Mouse (Mus musculus): Measurements from ENCODE around the gene AI854703. TPM values are rescaled to one million over a fixed set of nuclear protein-coding genes. Genes with fewer than 3 reads are reported as not detected.

The AI854703 gene
- polyA plus RNA-seq, 2 experiments = 0.76 to 1.1 TPM

GRCm38 (mm10) chr6:48626984-48627383 lies 420 bp downstream of the AI854703 start:
- H3K4me2 ChIP-seq (replicated peaks; ENCODE audit: low read depth, low read length, severe bottlenecking) = peak overlapping the region; percentile 86
- no peak overlapping the region for H3K27ac ChIP-seq (replicated peaks; ENCODE audit: low read depth, low read length)
- peak; percentile 38 for ATAC-seq (ENCODE audit: low FRiP score, low read depth)
- H3K4me3 ChIP-seq (replicated peaks; ENCODE audit: low read length) = peak overlapping the region; percentile 44
- no peaks in the 10 kb centered on the region for H3K9me3 ChIP-seq (ENCODE audit: control insufficient read depth, low read length)
- no peaks in the 10 kb centered on the region for H3K4me1 ChIP-seq (ENCODE audit: control insufficient read depth, insufficient read depth, low read length)
- TF ChIP-seq POLR2A (IDR thresholded peaks at IDR 0.05; ENCODE audit: borderline replicate concordance, extremely low read depth, insufficient read depth, insufficient read length) = no peak
- H3K27me3 ChIP-seq (ENCODE audit: control insufficient read depth, insufficient read depth, low read length) = peaks cover 30% of the 10 kb centered on the region
- DNase-seq (ENCODE audit: low spot score) = no peak
- H3K36me3 ChIP-seq (ENCODE audit: control insufficient read depth, insufficient read depth, low read length) = no peaks in the 10 kb centered on the region
- under 1% methylated on average over 26 of the region's 32 CpGs for WGBS
- peak overlapping the region; percentile 52 for H3K9ac ChIP-seq (ENCODE audit: low read depth, low read length, severe bottlenecking)

- WGBS = 3% methylated on average over 7 of the region's 7 CpGs
- H3K27ac ChIP-seq (replicated peaks; ENCODE audit: low read depth, low read length) = no peak overlapping the region
- no peak for TF ChIP-seq POLR2A (IDR thresholded peaks at IDR 0.05; ENCODE audit: borderline replicate concordance, extremely low read depth, insufficient read depth, insufficient read length)
- peaks cover 30% of the 10 kb centered on the region for H3K27me3 ChIP-seq (ENCODE audit: control insufficient read depth, insufficient read depth, low read length)
- no peaks in the 10 kb centered on the region for H3K4me1 ChIP-seq (ENCODE audit: control insufficient read depth, insufficient read depth, low read length)
- peak overlapping the region; percentile 44 for H3K4me3 ChIP-seq (replicated peaks; ENCODE audit: low read length)
- H3K9ac ChIP-seq (ENCODE audit: low read depth, low read length, severe bottlenecking) = peak overlapping the region; percentile 52
- no peaks in the 10 kb centered on the region for H3K9me3 ChIP-seq (ENCODE audit: control insufficient read depth, low read length)
- no peaks in the 10 kb centered on the region for H3K36me3 ChIP-seq (ENCODE audit: control insufficient read depth, insufficient read depth, low read length)
- H3K4me2 ChIP-seq (replicated peaks; ENCODE audit: low read depth, low read length, severe bottlenecking) = peak overlapping the region; percentile 86
- DNase-seq (ENCODE audit: low spot score) = no peak
- ATAC-seq (ENCODE audit: low FRiP score, low read depth) = no peak
Measured at GRCm38 (mm10) chr6:48627511-48627924, 954 bp downstream of the AI854703 start.

- no peak for TF ChIP-seq POLR2A (IDR thresholded peaks at IDR 0.05; ENCODE audit: borderline replicate concordance, extremely low read depth, insufficient read depth, insufficient read length)
- H3K9me3 ChIP-seq (ENCODE audit: control insufficient read depth, low read length) = no peaks in the 10 kb centered on the region
- DNase-seq (ENCODE audit: low spot score) (no peak), ATAC-seq (ENCODE audit: low FRiP score, low read depth) (no peak)
- no peak overlapping the region for H3K4me2 ChIP-seq (replicated peaks; ENCODE audit: low read depth, low read length, severe bottlenecking)
- no peak overlapping the region for H3K4me3 ChIP-seq (replicated peaks; ENCODE audit: low read length)
- no peak overlapping the region for H3K27ac ChIP-seq (replicated peaks; ENCODE audit: low read depth, low read length)
- peaks cover 30% of the 10 kb centered on the region for H3K27me3 ChIP-seq (ENCODE audit: control insufficient read depth, insufficient read depth, low read length)
- no peaks in the 10 kb centered on the region for H3K36me3 ChIP-seq (ENCODE audit: control insufficient read depth, insufficient read depth, low read length)
- 85% methylated on average over 3 of the region's 3 CpGs for WGBS
- H3K4me1 ChIP-seq (ENCODE audit: control insufficient read depth, insufficient read depth, low read length) = no peaks in the 10 kb centered on the region
- no peak overlapping the region for H3K9ac ChIP-seq (ENCODE audit: low read depth, low read length, severe bottlenecking)
Measured at GRCm38 (mm10) chr6:48628377-48628776, 1.8 kb downstream of the AI854703 start.

GRCm38 (mm10) chr6:48628808-48629660 lies 2.5 kb downstream of the AI854703 start:
- 12% methylated on average over 35 of the region's 54 CpGs for WGBS
- peak overlapping the region; percentile 43 for H3K4me3 ChIP-seq (replicated peaks; ENCODE audit: low read length)
- peaks cover 30% of the 10 kb centered on the region for H3K27me3 ChIP-seq (ENCODE audit: control insufficient read depth, insufficient read depth, low read length)
- no peaks in the 10 kb centered on the region for H3K9me3 ChIP-seq (ENCODE audit: control insufficient read depth, low read length)
- DNase-seq (ENCODE audit: low spot score) (no peak), ATAC-seq (ENCODE audit: low FRiP score, low read depth) (peak; percentile 23; the same call in 1 of the 2 replicates)
- H3K4me2 ChIP-seq (replicated peaks; ENCODE audit: low read depth, low read length, severe bottlenecking) = peak overlapping the region; percentile 79
- H3K4me1 ChIP-seq (ENCODE audit: control insufficient read depth, insufficient read depth, low read length) = no peaks in the 10 kb centered on the region
- peak overlapping the region; percentile 50 for H3K9ac ChIP-seq (ENCODE audit: low read depth, low read length, severe bottlenecking)
- no peak for TF ChIP-seq POLR2A (IDR thresholded peaks at IDR 0.05; ENCODE audit: borderline replicate concordance, extremely low read depth, insufficient read depth, insufficient read length)
- no peaks in the 10 kb centered on the region for H3K36me3 ChIP-seq (ENCODE audit: control insufficient read depth, insufficient read depth, low read length)
- no peak overlapping the region for H3K27ac ChIP-seq (replicated peaks; ENCODE audit: low read depth, low read length)

- H3K4me3 ChIP-seq (replicated peaks; ENCODE audit: low read length) = peak overlapping the region; percentile 43
- H3K27ac ChIP-seq (replicated peaks; ENCODE audit: low read depth, low read length) = no peak overlapping the region
- ATAC-seq (ENCODE audit: low FRiP score, low read depth) (0 out of 2 replicates have a peak, but pooled peaks have one; percentile 13), DNase-seq (ENCODE audit: low spot score) (no peak)
- no peaks in the 10 kb centered on the region for H3K4me1 ChIP-seq (ENCODE audit: control insufficient read depth, insufficient read depth, low read length)
- 10% methylated on average over 13 of the region's 13 CpGs for WGBS
- TF ChIP-seq POLR2A (IDR thresholded peaks at IDR 0.05; ENCODE audit: borderline replicate concordance, extremely low read depth, insufficient read depth, insufficient read length) = no peak
- no peaks in the 10 kb centered on the region for H3K36me3 ChIP-seq (ENCODE audit: control insufficient read depth, insufficient read depth, low read length)
- peaks cover 30% of the 10 kb centered on the region for H3K27me3 ChIP-seq (ENCODE audit: control insufficient read depth, insufficient read depth, low read length)
- H3K9ac ChIP-seq (ENCODE audit: low read depth, low read length, severe bottlenecking) = peak overlapping the region; percentile 50
- peak overlapping the region; percentile 79 for H3K4me2 ChIP-seq (replicated peaks; ENCODE audit: low read depth, low read length, severe bottlenecking)
- H3K9me3 ChIP-seq (ENCODE audit: control insufficient read depth, low read length) = no peaks in the 10 kb centered on the region
Measured at GRCm38 (mm10) chr6:48629661-48630034, 3.1 kb downstream of the AI854703 start.
